Mouse (Mus musculus) forebrain, embryonic 16.5 days (tissue): ENCODE measurements around the gene Rorc. TPM values are rescaled to one million over a fixed set of nuclear protein-coding genes. Genes with fewer than 3 reads are reported as not detected.

Experiments
- ATAC-seq: fragments of 200-750 bp; cut with Nextera tagmentation; 2 replicates; pipeline ENCODE4 v1.8.0; 2017; ENCODE audit warnings: mild to moderate bottlenecking, moderate library complexity
- H3K27ac ChIP-seq: fragments of 300-500 bp; sonication (generic); 2 replicates; pipeline ENCODE4 v1.5.1; 2014; ENCODE audit warnings: low read length, control low read depth
- H3K27me3 ChIP-seq: fragments of 300-500 bp; sonication (generic); replicated peaks from 2 replicates; pipeline ENCODE4 v1.6.1; 2014; ENCODE audit warnings: low read length; ENCODE audit not compliant: control insufficient read depth, insufficient read depth
- H3K36me3 ChIP-seq: fragments of 300-500 bp; sonication (generic); 2 replicates; pipeline ENCODE4 v1.6.1; 2014; ENCODE audit not compliant: control insufficient read depth, insufficient read depth
- H3K4me1 ChIP-seq: fragments of 300-500 bp; sonication (generic); replicated peaks from 2 replicates; pipeline ENCODE4 v1.6.1; 2014; ENCODE audit warnings: low read length; ENCODE audit not compliant: control insufficient read depth, insufficient read depth
- H3K4me2 ChIP-seq: fragments of 300-500 bp; sonication (generic); 2 replicates; pipeline ENCODE4 v1.6.1; 2014; ENCODE audit warnings: mild to moderate bottlenecking, low read length, control low read depth
- H3K4me3 ChIP-seq: fragments of 300-500 bp; sonication (generic); replicated peaks from 2 replicates; pipeline ENCODE4 v1.5.1; 2014; ENCODE audit warnings: mild to moderate bottlenecking, low read length, control low read depth
- H3K9ac ChIP-seq: fragments of 300-500 bp; sonication (generic); replicated peaks from 2 replicates; pipeline ENCODE4 v1.6.1; 2014; ENCODE audit warnings: low read depth, low read length, control low read depth
- H3K9me3 ChIP-seq: fragments of 300-500 bp; sonication (generic); 2 replicates; pipeline ENCODE4 v1.6.1; 2016; ENCODE audit warnings: low read length; ENCODE audit not compliant: control insufficient read depth
- WGBS: fragments of 180-500 bp; shearing (Covaris S2); extraction: QIAGEN DNeasy Blood & Tissue Kit; methylation state at CpG from one replicate; pipeline ENCODE4 v1.1.7; 2014; 5-methylcytosine and 5-hydroxymethylcytosine counted together
- polyA plus RNA-seq: library from polyadenylated mRNA; unstranded; fragments of >200 nt; fragmentation: Nextera tagmentation; extraction: Ambion mirVana; gene quantifications from 2 replicates; pipeline ENCODE4 v1.2.1, GENCODE M21; 2015

The Rorc gene
- polyA plus RNA-seq = 0.37 and 0.54 TPM in 2 replicates

- H3K27me3 ChIP-seq = no peaks in the 10 kb centered on the region
- H3K4me1 ChIP-seq = peaks cover 19% of the 10 kb centered on the region
- ATAC-seq = 0 out of 2 replicates have a peak, but pooled peaks have one; percentile 8
- 0 out of 2 replicates have a peak within 1 kb of the TSS, but pooled peaks have one; percentile 35 for H3K9ac ChIP-seq
- H3K36me3 ChIP-seq = no peaks in the 10 kb centered on the region
- no peaks in the 10 kb centered on the region for H3K9me3 ChIP-seq
- H3K27ac ChIP-seq = no peak within 1 kb of the TSS
- 18% methylated on average over 5 of the region's 5 CpGs for WGBS
- H3K4me3 ChIP-seq = no peak within 1 kb of the TSS; the same call in 1 of the 2 replicates
- H3K4me2 ChIP-seq = peak within 1 kb of the TSS; percentile 42
These were observed at the start of gene Rorc for GRCm38 (mm10) chr3:94372641-94373040. Rorc (plus strand) TSS chr3:94372794.

GRCm38 (mm10) chr3:94328681-94329080 is 43.9 kb upstream of the Rorc start:
- H3K4me3 ChIP-seq = no peak overlapping the region
- WGBS = 66% methylated on average over 3 of the region's 3 CpGs
- H3K4me2 ChIP-seq = no peak overlapping the region
- no peak for ATAC-seq
- no peaks in the 10 kb centered on the region for H3K4me1 ChIP-seq
- no peak overlapping the region for H3K9ac ChIP-seq
- no peaks in the 10 kb centered on the region for H3K9me3 ChIP-seq
- H3K36me3 ChIP-seq = peaks cover 11% of the 10 kb centered on the region
- no peaks in the 10 kb centered on the region for H3K27me3 ChIP-seq
- H3K27ac ChIP-seq = no peak overlapping the region

GRCm38 (mm10) chr3:94334442-94334841 is 38.2 kb upstream of the Rorc start:
- H3K27me3 ChIP-seq = no peaks in the 10 kb centered on the region
- WGBS = 85% methylated on average over 4 of the region's 4 CpGs
- peaks cover 5% of the 10 kb centered on the region for H3K36me3 ChIP-seq
- no peak overlapping the region for H3K9ac ChIP-seq
- H3K9me3 ChIP-seq = no peaks in the 10 kb centered on the region
- no peak for ATAC-seq
- H3K27ac ChIP-seq = no peak overlapping the region
- H3K4me2 ChIP-seq = no peak overlapping the region
- H3K4me3 ChIP-seq = no peak overlapping the region
- H3K4me1 ChIP-seq = no peaks in the 10 kb centered on the region

- Histone ChIP-seq H3K4me1 (no peaks in the 10 kb centered on the region), H3K4me3 (no peak overlapping the region), H3K27me3 (no peaks in the 10 kb centered on the region), H3K4me2 (no peak overlapping the region), H3K36me3 (no peaks in the 10 kb centered on the region), H3K9ac (no peak overlapping the region), H3K27ac (no peak overlapping the region), H3K9me3 (no peaks in the 10 kb centered on the region)
- WGBS = 86% methylated on average over 3 of the region's 3 CpGs
- ATAC-seq = no peak
These were observed 34.1 kb upstream of the Rorc start for GRCm38 (mm10) chr3:94338522-94338921.

- H3K9ac ChIP-seq = no peak within 1 kb of the TSS
- no peaks in the 10 kb centered on the region for H3K9me3 ChIP-seq
- peak within 1 kb of the TSS; percentile 16; the same call in 1 of the 2 replicates for H3K27ac ChIP-seq
- ATAC-seq = no peak
- H3K4me3 ChIP-seq = no peak within 1 kb of the TSS
- H3K4me1 ChIP-seq = no peaks in the 10 kb centered on the region
- H3K4me2 ChIP-seq = no peak within 1 kb of the TSS
- WGBS = 39% methylated on average over 3 of the region's 3 CpGs
- no peaks in the 10 kb centered on the region for H3K36me3 ChIP-seq
- H3K27me3 ChIP-seq = no peaks in the 10 kb centered on the region
These were observed 30.6 kb upstream of the Rorc start, which contains the start of gene Them5 for GRCm38 (mm10) chr3:94341959-94342422. Them5 (plus strand) TSS chr3:94342099.

GRCm38 (mm10) chr3:94342552-94342951 is 30.0 kb upstream of the Rorc start:
- no peaks in the 10 kb centered on the region for H3K4me1 ChIP-seq
- H3K27ac ChIP-seq = no peak overlapping the region
- peak; percentile 54; the same call in 1 of the 2 replicates for ATAC-seq
- 48% methylated on average over 1 of the region's 1 CpGs for WGBS
- H3K4me3 ChIP-seq = no peak overlapping the region
- no peaks in the 10 kb centered on the region for H3K27me3 ChIP-seq
- no peaks in the 10 kb centered on the region for H3K36me3 ChIP-seq
- no peaks in the 10 kb centered on the region for H3K9me3 ChIP-seq
- no peak overlapping the region for H3K4me2 ChIP-seq
- no peak overlapping the region for H3K9ac ChIP-seq

- WGBS = 91% methylated on average over 2 of the region's 2 CpGs
- ATAC-seq = no peak
- Histone ChIP-seq H3K4me3 (no peak overlapping the region), H3K36me3 (no peaks in the 10 kb centered on the region), H3K27me3 (no peaks in the 10 kb centered on the region), H3K4me1 (no peaks in the 10 kb centered on the region), H3K4me2 (no peak overlapping the region), H3K9ac (no peak overlapping the region), H3K9me3 (no peaks in the 10 kb centered on the region), H3K27ac (no peak overlapping the region)
These were observed 28.4 kb upstream of the Rorc start for GRCm38 (mm10) chr3:94344182-94344581.

- no peak overlapping the region for H3K4me3 ChIP-seq
- H3K4me1 ChIP-seq = no peaks in the 10 kb centered on the region
- 60% methylated on average over 3 of the region's 3 CpGs for WGBS
These were observed 27.7 kb upstream of the Rorc start for GRCm38 (mm10) chr3:94344897-94345296.

GRCm38 (mm10) chr3:94348146-94348545 is 24.4 kb upstream of the Rorc start:
- Histone ChIP-seq H3K27me3 (no peaks in the 10 kb centered on the region), H3K4me2 (no peak overlapping the region), H3K9me3 (no peaks in the 10 kb centered on the region), H3K4me1 (no peaks in the 10 kb centered on the region), H3K9ac (no peak overlapping the region), H3K4me3 (no peak overlapping the region), H3K27ac (no peak overlapping the region), H3K36me3 (no peaks in the 10 kb centered on the region)
- WGBS = 85% methylated on average over 2 of the region's 2 CpGs
- no peak for ATAC-seq

More at GRCm38 (mm10) chr3:94344897-94345296, 27.7 kb upstream of the Rorc start:
- H3K4me2 ChIP-seq = no peak overlapping the region
- no peak overlapping the region for H3K27ac ChIP-seq
- no peaks in the 10 kb centered on the region for H3K27me3 ChIP-seq
- H3K9ac ChIP-seq = no peak overlapping the region
- ATAC-seq = no peak
- H3K9me3 ChIP-seq = no peaks in the 10 kb centered on the region
- no peaks in the 10 kb centered on the region for H3K36me3 ChIP-seq

- no peak overlapping the region for H3K4me3 ChIP-seq
- no peak overlapping the region for H3K4me2 ChIP-seq
- 0 out of 2 replicates have a peak, but pooled peaks cover 3% of the 10 kb centered on the region for H3K27me3 ChIP-seq
- ATAC-seq = no peak
- no peak overlapping the region for H3K27ac ChIP-seq
- H3K9me3 ChIP-seq = 0 out of 2 replicates have a peak, but pooled peaks cover 3% of the 10 kb centered on the region
- 4% methylated on average over 1 of the region's 1 CpGs for WGBS
- H3K4me1 ChIP-seq = peaks cover 5% of the 10 kb centered on the region; the same call in 1 of the 2 replicates
- H3K36me3 ChIP-seq = no peaks in the 10 kb centered on the region
- H3K9ac ChIP-seq = no peak overlapping the region
These were observed 11.8 kb upstream of the Rorc start for GRCm38 (mm10) chr3:94360812-94361211.
